Mouse (Mus musculus): Measurements from ENCODE around the gene Pcdh15.

Pcdh15 gene

GRCm38 (mm10) chr10:73333426-73333825 is 234.3 kb downstream of the Pcdh15 start:
- in situ Hi-C loops (cut with MboI, MseI): no loop called here

- in situ Hi-C loops (cut with MboI, MseI): no loop called here
These were observed 279.9 kb downstream of the Pcdh15 start for GRCm38 (mm10) chr10:73379001-73379400.

GRCm38 (mm10) chr10:73384003-73384402 is 284.9 kb downstream of the Pcdh15 start:
- in situ Hi-C loops (cut with MboI, MseI): loop anchor here in 1 of 2 experiments (10.0 kb wide), 1 partner anchor 209 kb away; no protein-coding TSS in a partner anchor

GRCm38 (mm10) chr10:73400426-73400825 is 301.3 kb downstream of the Pcdh15 start:
- in situ Hi-C loops (cut with MboI, MseI): no loop called here

GRCm38 (mm10) chr10:73425408-73425807 is 326.3 kb downstream of the Pcdh15 start:
- in situ Hi-C loops (cut with MboI, MseI): no loop called here

GRCm38 (mm10) chr10:73431345-73431744 is 332.2 kb downstream of the Pcdh15 start:
- in situ Hi-C loops (cut with MboI, MseI): no loop called here

- in situ Hi-C loops (cut with MboI, MseI): no loop called here
These were observed 384.9 kb downstream of the Pcdh15 start for GRCm38 (mm10) chr10:73484082-73484481.

GRCm38 (mm10) chr10:73491654-73492053 is 392.5 kb downstream of the Pcdh15 start:
- in situ Hi-C loops (cut with MboI, MseI): no loop called here

GRCm38 (mm10) chr10:73514846-73515245 is 415.7 kb downstream of the Pcdh15 start:
- in situ Hi-C loops (cut with MboI, MseI): no loop called here

- in situ Hi-C loops (cut with MboI, MseI): no loop called here
These were observed 416.6 kb downstream of the Pcdh15 start for GRCm38 (mm10) chr10:73515742-73516141.

- in situ Hi-C loops (cut with MboI, MseI): no loop called here
These were observed 420.3 kb downstream of the Pcdh15 start for GRCm38 (mm10) chr10:73519438-73519837.

GRCm38 (mm10) chr10:73552831-73553230 is 453.7 kb downstream of the Pcdh15 start:
- in situ Hi-C loops (cut with MboI, MseI): no loop called here

- in situ Hi-C loops (cut with MboI, MseI): no loop called here
These were observed 465.1 kb downstream of the Pcdh15 start for GRCm38 (mm10) chr10:73564216-73564615.

GRCm38 (mm10) chr10:73574711-73575297 is 475.7 kb downstream of the Pcdh15 start:
- in situ Hi-C loops (cut with MboI, MseI): no loop called here

GRCm38 (mm10) chr10:73667501-73667900 is 568.4 kb downstream of the Pcdh15 start:
- in situ Hi-C loops (cut with MboI, MseI): no loop called here

GRCm38 (mm10) chr10:73700519-73701286 is 601.6 kb downstream of the Pcdh15 start:
- in situ Hi-C loops (cut with MboI, MseI): no loop called here

- in situ Hi-C loops (cut with MboI, MseI): loop anchor here in 1 of 2 experiments (10.0 kb wide), 1 partner anchor 141 kb away; no protein-coding TSS in a partner anchor
These were observed 626.6 kb downstream of the Pcdh15 start for GRCm38 (mm10) chr10:73725566-73726240.

- in situ Hi-C loops (cut with MboI, MseI): no loop called here
These were observed 634.1 kb downstream of the Pcdh15 start for GRCm38 (mm10) chr10:73733246-73733645.

GRCm38 (mm10) chr10:73749021-73749420 is 649.9 kb downstream of the Pcdh15 start:
- in situ Hi-C loops (cut with MboI, MseI): no loop called here

- in situ Hi-C loops (cut with MboI, MseI): no loop called here
These were observed 654.7 kb downstream of the Pcdh15 start for GRCm38 (mm10) chr10:73753876-73754275.

- in situ Hi-C loops (cut with MboI, MseI): no loop called here
These were observed 683.8 kb downstream of the Pcdh15 start for GRCm38 (mm10) chr10:73782945-73783344.

- in situ Hi-C loops (cut with MboI, MseI): no loop called here
These were observed 689.0 kb downstream of the Pcdh15 start for GRCm38 (mm10) chr10:73788163-73788562.
